Mouse (Mus musculus) hindbrain, postnatal 0 days (tissue): ENCODE results near the gene Dlk2. TPM values are rescaled to one million over a fixed set of nuclear protein-coding genes. Genes with fewer than 3 reads are reported as not detected.

Source experiments
- ATAC-seq: fragments of 200-750 bp; cut with Nextera tagmentation; 2 replicates; pipeline ENCODE4 v1.8.0; 2017; ENCODE audit warnings: mild to moderate bottlenecking, moderate TSS enrichment, moderate library complexity
- DNase-seq: peaks from one replicate; pipeline ENCODE4 v3.0.0-alpha.2; 2015; ENCODE audit warnings: low spot score
- H3K27ac ChIP-seq: fragments of 300-500 bp; sonication (generic); 2 replicates; pipeline ENCODE4 v1.5.1; 2014; ENCODE audit warnings: mild to moderate bottlenecking
- H3K27me3 ChIP-seq: fragments of 300-500 bp; sonication (generic); 2 replicates; pipeline ENCODE4 v1.6.1; 2014; ENCODE audit warnings: low read length, mixed read lengths; ENCODE audit not compliant: insufficient read depth
- H3K36me3 ChIP-seq: fragments of 300-500 bp; sonication (generic); 2 replicates; pipeline ENCODE4 v1.6.1; 2014; ENCODE audit warnings: low read length, mixed read lengths; ENCODE audit not compliant: insufficient read depth
- H3K4me1 ChIP-seq: fragments of 300-500 bp; sonication (generic); 2 replicates; pipeline ENCODE4 v1.6.1; 2014; ENCODE audit warnings: antibody characterized with exemption, low read length, mixed read lengths; ENCODE audit not compliant: insufficient read depth
- H3K4me2 ChIP-seq: fragments of 300-500 bp; sonication (generic); 2 replicates; pipeline ENCODE4 v1.6.1; 2014; ENCODE audit warnings: low read depth, mild to moderate bottlenecking, low read length, moderate library complexity, mixed read lengths
- H3K4me3 ChIP-seq: fragments of 300-500 bp; sonication (generic); 2 replicates; pipeline ENCODE4 v1.5.1; 2014; ENCODE audit warnings: low read length
- H3K9ac ChIP-seq: fragments of 300-500 bp; sonication (generic); replicated peaks from 2 replicates; pipeline ENCODE4 v1.6.1; 2014; ENCODE audit warnings: mild to moderate bottlenecking, low read length, moderate library complexity, mixed read lengths
- H3K9me3 ChIP-seq: fragments of 300-500 bp; sonication (generic); 2 replicates; pipeline ENCODE4 v1.6.1; 2016; ENCODE audit warnings: low read length, mixed read lengths
- CTCF ChIP-seq: IDR thresholded peaks from 2 replicates; pipeline ENCODE4 v1.5.1; 2016; ENCODE audit warnings: antibody characterized with exemption, control low read depth, low read depth
- WGBS: fragments of 180-500 bp; shearing (Covaris S2); extraction: QIAGEN DNeasy Blood & Tissue Kit; methylation state at CpG from one replicate; pipeline ENCODE4 v1.1.7; 2014; 5-methylcytosine and 5-hydroxymethylcytosine counted together
- polyA plus RNA-seq: library from polyadenylated mRNA; unstranded; fragments of >200 nt; fragmentation: Nextera tagmentation; extraction: Ambion mirVana; gene quantifications from 2 replicates; pipeline ENCODE4 v1.2.1, GENCODE M21; 2015
- total RNA-seq: library from RNA; depleted of rRNA; stranded (reverse); fragments of >200 nt; gene quantifications from 2 replicates; pipeline ENCODE4 v1.2.3, GENCODE M21; 2014; rRNA removed

The Dlk2 gene
- total RNA-seq (67.1 and 67.7 TPM in 2 replicates), polyA plus RNA-seq (20.2 and 23.9 TPM in 2 replicates)

DNA sequence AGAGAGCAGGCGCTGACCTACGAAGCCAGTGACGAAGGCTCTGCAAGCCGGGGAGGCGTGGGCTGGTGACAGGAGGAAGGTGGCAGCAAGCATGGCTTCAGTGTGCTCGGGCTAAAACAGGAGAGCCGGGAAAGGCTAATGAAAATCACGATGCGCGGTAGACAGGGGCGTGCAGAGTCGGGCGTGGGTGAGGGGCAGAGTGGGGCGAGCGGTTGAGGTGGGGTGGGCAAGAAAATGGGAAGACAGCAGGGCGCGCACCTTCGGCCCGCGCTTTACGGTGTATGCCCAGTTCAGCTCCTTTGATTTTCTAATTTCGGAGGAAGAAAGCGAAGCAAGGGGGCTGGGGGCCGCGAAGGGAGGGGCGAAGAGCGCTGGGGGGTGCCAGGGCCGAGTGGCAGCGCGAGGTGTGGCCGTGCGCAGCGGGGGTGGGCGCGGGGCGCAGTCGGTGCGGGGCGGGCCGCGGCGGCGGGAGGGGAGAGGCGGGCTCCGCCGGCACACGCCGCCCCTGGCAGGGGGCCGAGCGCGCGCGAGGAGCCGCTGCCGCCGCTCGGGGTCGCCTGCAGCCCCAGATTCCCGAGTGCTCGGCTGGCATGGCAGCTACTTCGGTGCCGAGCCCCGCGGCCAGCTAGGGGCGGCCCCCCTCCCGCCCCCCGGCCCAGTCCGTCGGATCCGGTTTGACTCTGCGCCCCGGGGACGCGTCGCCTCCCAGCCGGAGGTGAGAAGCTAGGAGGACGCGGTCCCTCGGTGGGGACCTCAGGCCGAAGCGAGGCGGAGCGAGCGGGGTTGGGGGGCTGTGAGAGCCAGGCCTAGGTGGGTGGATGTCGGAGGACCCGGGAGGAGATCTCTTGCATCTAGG is at the start of gene Dlk2:
Gene Dlk2, plus strand, starts transcription at position 58 of the 856 bp plus-strand sequence.
- 0% methylated on average over 50 of the region's 86 CpGs for WGBS
- TF ChIP-seq CTCF = no peak
- H3K9ac ChIP-seq = peak within 1 kb of the TSS; percentile 85
- DNase-seq (peak; percentile 74), ATAC-seq (peak; percentile 64)
- H3K4me3 ChIP-seq = peak within 1 kb of the TSS; percentile 69
- no peaks in the 10 kb centered on the region for H3K4me1 ChIP-seq
- no peaks in the 10 kb centered on the region for H3K36me3 ChIP-seq
- H3K9me3 ChIP-seq = no peaks in the 10 kb centered on the region
- peak within 1 kb of the TSS; percentile 90 for H3K4me2 ChIP-seq
- peak within 1 kb of the TSS; percentile 81 for H3K27ac ChIP-seq
- H3K27me3 ChIP-seq = peaks cover 15% of the 10 kb centered on the region

DNA sequence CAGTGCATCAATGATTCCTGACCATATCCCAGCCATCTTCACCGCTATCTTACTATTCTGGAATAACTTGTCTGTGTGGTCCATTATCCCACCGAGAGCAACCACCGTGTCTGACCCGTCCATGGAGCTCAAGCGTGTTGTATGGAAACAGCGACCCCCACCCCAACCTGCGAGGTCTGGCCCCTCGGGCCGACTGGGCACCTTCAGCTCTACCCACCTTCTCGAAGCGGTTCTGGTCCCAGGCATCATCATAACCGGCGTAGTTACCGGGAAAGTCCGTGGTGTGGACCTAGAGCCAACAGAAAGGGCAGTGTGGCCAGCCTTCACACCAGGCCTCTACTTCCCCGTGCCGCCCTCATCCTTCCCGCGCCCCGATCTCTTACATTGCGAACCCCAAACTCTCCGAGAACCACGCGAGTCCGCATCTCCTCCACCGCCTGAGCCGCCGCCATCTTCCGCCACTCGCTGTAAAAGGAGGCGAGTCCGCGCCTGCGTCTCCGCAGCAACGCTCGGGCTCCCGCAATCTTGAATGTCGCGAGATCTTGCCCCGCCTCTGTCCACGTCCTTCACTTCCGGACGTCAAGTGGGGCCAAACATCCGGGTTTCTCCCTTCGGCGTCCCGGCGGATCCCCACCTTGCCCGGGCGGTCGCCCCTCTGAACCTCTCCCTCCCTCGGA is 49.6 kb upstream of the Dlk2 start, which contains the start of the genes Polr1c and Yipf3:
Gene Polr1c, minus strand, starts transcription at position 543 of the 677 bp plus-strand sequence.
Gene Yipf3, plus strand, starts transcription at position 569 of the 677 bp plus-strand sequence.
- Histone ChIP-seq H3K27me3 (no peaks in the 10 kb centered on the region), H3K36me3 (peaks cover 62% of the 10 kb centered on the region), H3K4me1 (peaks cover 14% of the 10 kb centered on the region), H3K9ac (peak within 1 kb of the TSS; percentile 98), H3K27ac (peak within 1 kb of the TSS; percentile 89), H3K9me3 (no peaks in the 10 kb centered on the region), H3K4me2 (peak within 1 kb of the TSS; percentile 83), H3K4me3 (peak within 1 kb of the TSS; percentile 91)
- TF ChIP-seq CTCF = no peak
- ATAC-seq (peak; percentile 95), DNase-seq (peak; percentile 98)
- WGBS = under 1% methylated on average over 53 of the region's 53 CpGs

DNA sequence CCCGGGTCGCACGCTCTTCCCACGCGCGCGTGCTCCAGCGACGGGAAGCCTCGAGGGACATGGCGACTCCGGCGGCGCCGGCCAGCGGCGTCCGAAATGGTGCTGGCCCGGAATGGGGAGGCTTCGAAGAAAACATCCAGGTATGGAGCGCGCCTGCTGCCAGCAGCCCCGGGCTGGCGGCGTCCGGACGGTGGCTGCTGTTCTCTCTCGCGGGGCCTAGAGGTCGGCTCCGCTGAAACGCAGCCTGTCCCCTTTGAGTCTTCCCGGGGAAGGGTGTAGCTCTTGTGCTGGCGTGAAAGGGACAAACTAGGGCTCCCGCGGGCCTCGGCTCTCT is 49.1 kb upstream of the Dlk2 start:
- Histone ChIP-seq H3K9ac (peak overlapping the region; percentile 98), H3K27ac (peak overlapping the region; percentile 89), H3K4me2 (peak overlapping the region; percentile 83), H3K9me3 (no peaks in the 10 kb centered on the region), H3K4me3 (peak overlapping the region; percentile 91), H3K36me3 (peaks cover 57% of the 10 kb centered on the region), H3K4me1 (peaks cover 14% of the 10 kb centered on the region), H3K27me3 (no peaks in the 10 kb centered on the region)
- TF ChIP-seq CTCF = no peak
- 2% methylated on average over 37 of the region's 37 CpGs for WGBS
- ATAC-seq (no peak), DNase-seq (no peak)

DNA sequence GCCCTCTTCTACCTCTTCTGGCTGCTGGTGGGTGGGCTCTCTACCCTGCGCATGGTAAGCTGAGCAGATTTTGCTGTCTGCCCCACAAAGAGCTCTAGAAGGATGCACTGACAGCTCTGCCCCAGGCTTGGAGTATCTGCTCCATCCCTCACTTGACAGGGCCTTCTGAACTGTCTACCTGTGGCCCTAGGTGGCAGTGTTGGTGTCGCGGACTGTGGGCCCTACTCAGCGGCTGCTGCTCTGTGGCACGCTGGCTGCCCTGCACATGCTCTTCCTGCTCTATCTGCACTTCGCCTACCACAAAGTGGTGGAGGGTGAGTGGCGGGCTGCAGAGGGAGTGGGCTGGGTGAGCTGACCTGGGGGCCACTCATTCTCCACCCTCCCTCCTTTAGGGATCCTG is 46.0 kb upstream of the Dlk2 start:
- ATAC-seq = no peak
- WGBS = 79% methylated on average over 7 of the region's 7 CpGs

DNA sequence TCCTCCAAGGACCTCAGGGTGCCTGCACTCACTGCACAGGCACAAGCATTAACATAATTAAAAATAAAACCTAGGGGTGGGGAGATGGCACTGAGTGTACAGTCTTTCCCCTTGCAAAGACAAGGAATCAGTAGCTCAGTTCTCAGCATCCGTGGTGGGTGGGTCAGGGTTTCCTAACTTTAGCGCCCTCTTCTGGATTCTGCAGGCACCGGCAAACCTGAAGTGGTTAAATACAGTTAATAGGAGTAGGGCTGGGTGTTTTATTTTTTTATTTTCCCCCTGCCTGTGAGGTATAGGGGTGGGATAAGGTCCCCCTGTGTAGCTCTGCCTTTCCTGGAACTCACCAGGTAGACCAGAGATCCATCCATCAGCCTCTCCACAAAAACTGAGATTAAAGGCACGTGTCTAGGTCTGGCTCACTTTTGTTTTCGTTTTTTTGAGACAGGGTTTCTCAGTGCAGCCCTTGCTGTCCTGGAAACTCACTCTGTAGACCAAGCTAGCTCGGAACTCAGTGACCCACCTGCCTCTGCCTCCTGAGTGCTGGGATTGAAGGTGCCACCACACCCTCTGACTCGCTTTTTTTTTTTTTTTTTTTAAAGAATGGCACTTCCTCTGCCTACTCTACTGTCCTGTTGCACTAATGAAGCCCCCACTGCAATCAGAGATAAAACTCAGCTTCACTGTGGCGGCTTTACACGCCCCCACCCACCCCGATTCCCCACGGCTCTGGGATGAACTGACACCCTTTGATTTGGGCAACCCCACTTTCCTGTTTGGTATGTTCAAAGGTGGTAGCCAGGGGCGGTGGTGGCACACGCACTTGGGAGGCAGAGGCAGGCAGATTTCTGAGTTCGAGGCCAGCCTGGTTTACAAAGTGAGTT is 44.4 kb upstream of the Dlk2 start:
- 53% methylated on average over 14 of the region's 14 CpGs for WGBS
- no peak overlapping the region for H3K9ac ChIP-seq
- H3K9me3 ChIP-seq = no peaks in the 10 kb centered on the region
- ATAC-seq (0 out of 2 replicates have a peak, but pooled peaks have one; percentile 0), DNase-seq (peak; percentile 78)
- H3K27ac ChIP-seq = peak overlapping the region; percentile 82
- peak overlapping the region; percentile 78; the same call in 1 of the 2 replicates for H3K4me3 ChIP-seq
- peak; percentile 67 for TF ChIP-seq CTCF
- H3K4me1 ChIP-seq = peaks cover 21% of the 10 kb centered on the region
- no peaks in the 10 kb centered on the region for H3K27me3 ChIP-seq
- H3K36me3 ChIP-seq = peaks cover 36% of the 10 kb centered on the region
- peak overlapping the region; percentile 97 for H3K4me2 ChIP-seq

More for the DNA sequence above, 46.0 kb upstream of the Dlk2 start:
- no peak overlapping the region for H3K4me3 ChIP-seq
- no peaks in the 10 kb centered on the region for H3K27me3 ChIP-seq
- no peaks in the 10 kb centered on the region for H3K9me3 ChIP-seq
- TF ChIP-seq CTCF = peak; percentile 20; the same call in 1 of the 2 replicates
- no peak overlapping the region for H3K27ac ChIP-seq
- no peak overlapping the region for H3K9ac ChIP-seq
- no peak for DNase-seq
- no peak overlapping the region for H3K4me2 ChIP-seq
- H3K36me3 ChIP-seq = peaks cover 28% of the 10 kb centered on the region
- H3K4me1 ChIP-seq = peaks cover 27% of the 10 kb centered on the region

DNA sequence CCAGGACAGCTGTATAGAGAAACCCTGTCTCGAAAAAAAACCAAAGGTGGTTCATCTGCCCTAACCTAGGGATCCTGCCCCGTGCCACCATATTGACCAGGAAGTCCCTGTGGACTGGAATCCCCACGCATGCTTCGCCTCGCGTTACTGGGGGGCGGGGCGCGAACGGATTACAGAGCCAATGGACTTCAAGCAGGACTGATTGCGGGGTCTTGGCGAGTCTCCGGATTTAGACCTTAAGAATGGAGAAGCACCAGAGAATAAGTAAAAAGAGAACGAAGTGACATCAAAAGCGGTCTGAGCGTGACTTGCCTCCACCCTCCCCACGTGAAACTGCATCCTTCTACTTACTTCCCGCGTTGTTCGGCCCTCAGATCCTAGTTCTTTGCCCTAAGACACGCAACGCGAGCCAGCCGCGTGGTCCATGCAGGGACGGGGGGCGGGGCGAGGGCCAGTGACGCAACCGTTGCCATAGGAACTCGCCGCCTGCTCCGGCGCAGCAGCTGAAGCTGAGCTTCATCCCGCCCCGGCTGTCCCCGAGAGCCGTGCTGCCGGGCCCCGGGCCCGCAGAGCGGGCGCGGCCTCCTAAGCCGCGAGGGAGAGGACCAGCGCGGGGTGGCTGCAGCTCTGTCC is 43.7 kb upstream of the Dlk2 start, which contains the start of gene Lrrc73:
Gene Lrrc73, plus strand, starts transcription at position 80 of the 633 bp plus-strand sequence.
- Histone ChIP-seq H3K36me3 (peaks cover 40% of the 10 kb centered on the region), H3K9me3 (no peaks in the 10 kb centered on the region)
- ATAC-seq = peak; percentile 87

More for the DNA sequence above, 43.7 kb upstream of the Dlk2 start, which contains the start of gene Lrrc73:
- peak within 1 kb of the TSS; percentile 97 for H3K4me2 ChIP-seq
- peak within 1 kb of the TSS; percentile 78 for H3K4me3 ChIP-seq
- no peaks in the 10 kb centered on the region for H3K27me3 ChIP-seq
- peak; percentile 95 for DNase-seq
- WGBS = 2% methylated on average over 43 of the region's 48 CpGs
- peak within 1 kb of the TSS; percentile 82 for H3K27ac ChIP-seq
- no peak for TF ChIP-seq CTCF
- H3K4me1 ChIP-seq = peaks cover 21% of the 10 kb centered on the region
- H3K9ac ChIP-seq = peak within 1 kb of the TSS; percentile 76
